Mouse (Mus musculus): ENCODE measurements around the gene Sec24d.

GRCm38 (mm10) chr3:123320341-123320740 is 53.1 kb downstream of the Sec24d start:
- no peak for TF ChIP-seq CTCF (IDR thresholded peaks at IDR 0.05; ENCODE audit: low read depth, low read length)
- TF ChIP-seq POLR2A (IDR thresholded peaks at IDR 0.05; ENCODE audit: borderline replicate concordance, low read depth, low read length), result no peak

All from bone marrow macrophage, adult 2 months (primary cell).